Mouse (Mus musculus): ENCODE results near the gene Armc8. TPM values are rescaled to one million over a fixed set of nuclear protein-coding genes. Genes with fewer than 3 reads are reported as not detected.

The Armc8 gene
- total RNA-seq, 2 experiments from 2014 or later, result 64.0 to 65.2 TPM

DNA sequence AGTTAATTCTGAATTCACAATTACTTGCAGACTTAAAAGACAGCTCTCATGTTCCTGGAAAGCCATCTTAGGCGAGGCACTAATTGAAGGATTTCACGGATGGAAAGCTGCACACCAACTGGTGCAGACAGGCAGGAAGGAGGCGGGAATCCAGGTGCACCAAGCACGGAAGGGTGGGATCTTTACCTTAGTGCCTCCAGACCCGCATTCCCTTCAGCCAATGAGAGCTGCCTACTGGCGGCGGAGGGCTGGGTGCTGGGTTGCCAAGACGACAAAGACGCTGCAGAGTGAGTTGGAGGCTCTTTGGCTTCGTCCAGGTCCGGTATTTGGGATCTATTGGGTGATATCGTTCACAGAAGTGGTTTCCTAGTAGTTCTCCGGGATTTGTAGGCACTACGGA lies 117.5 kb downstream of the Armc8 start, which contains the start of gene Nme9:
Nme9 (plus strand) TSS at position 315 of the 400 bp plus-strand sequence.
- intact Hi-C loops (cut with DNase I), result loop anchor here (5.0 to 10.0 kb wide), 2 partner anchors 196 to 389 kb away; no protein-coding TSS in a partner anchor
- no peak for DNase-seq

DNA sequence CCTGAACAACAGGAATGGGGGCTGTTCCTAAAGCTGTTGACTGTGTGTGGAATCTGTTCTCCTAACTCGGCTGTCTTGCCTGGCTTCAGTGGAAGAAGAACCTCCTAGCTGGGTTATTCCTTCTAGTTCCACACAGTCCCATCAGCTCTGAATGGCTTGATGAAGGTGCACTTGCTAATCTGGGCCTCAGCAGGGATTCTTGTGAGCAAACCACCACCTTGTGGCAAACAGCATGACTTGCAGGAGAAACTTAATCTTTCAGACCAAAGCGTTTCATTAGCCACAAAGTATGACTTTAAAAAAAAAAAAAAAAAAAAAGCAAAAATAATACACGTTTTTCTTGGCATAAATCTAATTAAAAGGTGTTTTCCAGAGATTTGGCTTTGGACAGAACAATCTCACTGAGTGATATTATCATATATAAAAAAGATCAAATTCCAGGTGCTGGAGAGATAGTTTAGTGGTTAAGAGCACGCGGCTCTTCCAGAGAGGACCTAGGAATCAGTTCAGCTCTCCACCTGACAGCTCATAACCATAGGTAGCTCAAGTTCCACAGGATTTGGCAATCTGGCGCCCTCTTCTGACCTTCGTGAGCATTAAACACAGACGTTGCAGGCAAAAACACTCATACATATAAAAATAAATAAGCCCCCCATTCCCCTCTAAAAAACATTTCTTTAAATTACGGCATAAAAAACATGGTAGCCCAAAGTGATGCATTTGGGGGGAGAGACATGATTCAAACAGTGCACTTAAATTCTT lies 118.6 kb downstream of the Armc8 start:
- intact Hi-C loops (cut with DNase I), result loop anchor here (5.0 to 10.0 kb wide), 3 partner anchors 195 to 475 kb away; no protein-coding TSS in a partner anchor
- no peak for DNase-seq

DNA sequence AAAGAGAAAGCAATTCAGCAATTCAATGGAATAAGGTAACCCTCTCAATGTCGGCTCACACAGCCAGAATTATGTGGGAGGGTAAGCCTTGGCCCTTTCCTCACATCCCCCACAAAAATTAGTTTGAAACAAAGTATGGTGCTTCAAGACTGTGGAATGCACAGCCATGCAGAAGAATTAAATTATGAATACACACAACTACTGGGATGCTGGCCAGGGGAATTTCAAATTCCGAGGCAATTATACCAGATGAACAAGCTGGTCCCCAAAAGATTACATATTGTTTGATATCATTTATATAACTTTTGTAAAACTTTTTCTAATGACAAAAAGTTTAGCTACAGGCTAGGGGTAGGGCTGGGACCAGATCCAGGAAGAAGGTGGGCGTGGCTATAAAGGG lies 121.4 kb downstream of the Armc8 start:
- intact Hi-C loops (cut with DNase I), result loop anchor here (10.0 kb wide), 1 partner anchor 473 kb away; no protein-coding TSS in a partner anchor
- no peak for DNase-seq

DNA sequence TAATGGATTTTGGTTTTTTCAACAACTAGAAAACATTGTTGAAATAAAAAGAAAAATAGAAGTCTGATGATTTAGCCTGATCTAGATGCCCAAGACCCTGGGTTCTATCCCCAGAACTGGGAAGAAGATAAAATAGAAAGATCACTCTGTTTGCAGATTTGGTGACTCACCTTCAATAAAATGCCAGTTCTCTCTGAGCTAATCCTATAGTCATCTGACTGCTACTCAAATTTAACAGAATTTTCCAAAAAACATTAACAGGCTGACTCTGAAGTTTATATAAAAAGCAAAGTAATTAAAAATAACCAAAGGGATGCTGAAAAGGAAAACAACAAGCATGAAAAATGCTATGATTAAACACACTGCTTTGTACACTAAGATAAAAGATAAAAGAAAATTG lies 122.4 kb downstream of the Armc8 start:
- intact Hi-C loops (cut with DNase I), result loop anchor here (10.0 kb wide), 1 partner anchor 471 kb away; no protein-coding TSS in a partner anchor
- no peak for DNase-seq

DNA sequence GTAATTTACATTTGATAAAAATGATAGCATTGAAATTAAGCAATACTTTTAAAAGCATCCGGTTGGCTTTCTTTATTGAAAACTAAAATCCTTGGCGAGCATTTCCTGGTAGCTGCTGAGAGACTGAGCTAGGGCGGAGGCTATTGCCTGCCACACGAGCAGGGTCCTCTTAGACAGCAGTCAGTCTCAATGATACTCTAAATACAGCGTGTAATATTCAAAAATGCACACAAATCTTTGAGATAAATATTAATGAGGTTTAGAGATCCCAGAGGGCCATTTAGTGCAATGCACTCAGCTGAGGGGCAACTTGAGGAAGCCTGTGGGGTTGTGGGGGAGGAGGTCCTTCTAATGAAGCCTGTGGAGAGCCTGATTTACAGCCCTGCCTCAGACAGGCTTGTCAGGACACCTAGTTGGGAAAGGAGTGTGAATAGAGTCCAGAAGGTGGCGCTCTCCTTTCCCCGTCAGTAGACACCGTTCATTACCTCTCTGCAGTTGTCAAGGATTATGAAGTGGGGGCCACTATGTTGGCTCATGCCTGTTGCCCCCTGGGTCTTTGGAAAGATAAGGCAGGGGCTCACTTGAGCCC lies 124.0 kb downstream of the Armc8 start:
- intact Hi-C loops (cut with DNase I), result loop anchor here (10.0 kb wide), 1 partner anchor 470 kb away; no protein-coding TSS in a partner anchor

DNA sequence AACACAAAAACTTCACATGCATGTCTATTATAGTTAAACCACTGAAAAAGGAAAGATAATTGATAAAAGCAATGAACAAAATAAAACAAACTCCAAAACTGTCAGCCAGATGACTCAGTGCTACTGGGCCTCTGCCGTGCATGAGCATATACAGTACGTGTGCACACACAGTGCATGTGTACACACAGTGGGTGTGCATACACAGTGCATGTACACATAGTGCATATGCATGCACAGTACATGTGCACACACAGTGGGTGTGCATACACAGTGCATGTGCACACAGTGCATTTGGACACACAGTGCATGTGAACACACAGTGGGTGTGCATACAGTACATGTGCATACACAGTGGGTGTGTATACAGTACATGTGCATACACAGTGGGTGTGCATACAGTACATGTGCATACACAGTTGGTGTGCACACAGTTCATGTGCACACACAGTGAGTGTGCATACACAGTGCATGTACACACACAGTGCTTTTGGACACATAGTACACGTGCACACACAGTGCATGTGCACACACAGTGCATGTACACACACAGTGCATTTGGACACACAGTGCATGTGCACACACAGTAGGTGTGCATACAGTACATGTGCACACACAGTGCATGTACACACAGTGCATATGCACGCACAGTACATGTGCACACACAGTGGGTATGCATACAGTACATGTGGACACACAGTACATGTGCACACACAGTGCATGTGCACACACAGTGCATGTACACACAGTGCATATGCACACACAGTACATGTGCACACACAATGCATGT lies 126.9 kb downstream of the Armc8 start:
- intact Hi-C loops (cut with DNase I), result loop anchor here (10.0 kb wide), 1 partner anchor 467 kb away; no protein-coding TSS in a partner anchor
- DNase-seq, result no peak

More for the DNA sequence above, 124.0 kb downstream of the Armc8 start:
- no peak for DNase-seq

DNA sequence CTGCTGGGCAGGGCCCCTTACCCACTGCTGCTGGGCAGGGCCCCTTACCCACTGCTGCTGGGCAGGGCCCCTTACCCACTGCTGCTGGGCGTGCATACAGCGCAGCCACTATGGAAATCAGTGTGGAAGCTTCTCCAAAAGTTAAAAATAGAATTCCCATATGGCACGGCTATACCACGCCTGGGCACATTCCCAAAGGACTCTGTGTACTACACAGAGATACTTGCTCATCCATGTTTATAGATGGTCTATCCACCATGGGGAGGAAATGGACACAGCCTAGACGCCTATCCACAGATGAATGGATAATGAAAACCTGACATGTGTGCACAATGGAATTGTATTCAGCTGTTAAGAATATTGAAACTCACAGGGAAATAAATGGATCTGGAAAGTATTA lies 127.8 kb downstream of the Armc8 start:
- DNase-seq, result no peak
- intact Hi-C loops (cut with DNase I), result loop anchor here (10.0 kb wide), 1 partner anchor 466 kb away; no protein-coding TSS in a partner anchor

DNA sequence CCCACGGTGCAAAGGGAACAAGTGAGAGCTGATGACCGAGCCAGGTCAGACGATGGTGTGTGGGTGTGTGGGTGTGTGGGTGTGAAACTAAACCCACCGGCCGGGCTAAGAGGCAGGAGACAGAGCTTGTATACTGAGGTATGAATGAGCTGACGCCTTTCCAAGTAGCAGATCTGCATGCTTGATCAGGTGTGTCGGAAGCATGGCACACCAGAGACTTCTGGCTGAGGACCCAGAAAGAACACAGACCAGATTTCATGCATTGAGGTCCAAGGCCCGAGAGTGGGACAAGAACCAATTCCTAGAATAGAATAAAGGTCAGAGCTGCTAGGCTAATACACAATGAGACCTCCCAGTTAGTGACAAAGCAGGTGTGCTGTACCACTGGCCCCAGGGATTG lies 129.6 kb downstream of the Armc8 start:
- intact Hi-C loops (cut with DNase I), result no loop called here
- DNase-seq, result no peak

DNA sequence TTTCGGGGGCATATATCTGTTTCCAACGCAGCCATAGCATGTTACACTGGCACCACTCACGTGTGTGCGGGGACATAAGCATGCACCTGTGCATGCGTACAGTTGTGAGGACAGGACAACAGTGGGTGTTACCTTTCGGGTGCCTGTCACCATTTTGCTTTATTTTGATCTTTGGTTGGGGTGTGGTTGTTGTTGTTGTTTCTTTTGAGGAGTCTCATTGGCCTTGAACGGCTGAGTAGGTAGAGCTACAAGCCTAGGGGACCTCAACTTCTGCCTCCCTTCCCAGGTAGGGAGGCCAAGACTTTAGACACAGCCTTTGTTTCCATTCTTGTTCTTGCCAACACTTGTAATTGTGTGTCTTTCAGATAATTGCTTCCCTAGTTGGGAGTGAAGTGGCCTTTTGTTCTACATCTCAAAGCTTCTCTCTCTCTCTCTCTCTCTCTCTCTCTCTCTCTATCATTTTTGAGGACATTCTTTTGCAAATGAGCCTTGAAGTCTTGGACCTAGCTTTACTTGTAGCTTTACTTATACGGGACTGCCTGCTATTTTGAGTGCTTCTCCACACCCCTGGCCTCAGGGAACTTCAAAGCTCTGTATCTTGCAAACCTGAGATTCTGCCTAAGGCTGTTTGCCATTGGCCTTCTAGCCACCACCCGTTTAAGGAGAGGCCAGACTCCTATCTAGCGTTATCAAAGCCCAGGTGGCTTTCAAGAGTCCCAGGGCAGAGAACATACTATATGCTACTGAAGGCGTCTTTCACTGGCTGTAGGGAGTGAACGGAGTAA lies 130.7 kb downstream of the Armc8 start:
- DNase-seq, result no peak
- intact Hi-C loops (cut with DNase I), result no loop called here

DNA sequence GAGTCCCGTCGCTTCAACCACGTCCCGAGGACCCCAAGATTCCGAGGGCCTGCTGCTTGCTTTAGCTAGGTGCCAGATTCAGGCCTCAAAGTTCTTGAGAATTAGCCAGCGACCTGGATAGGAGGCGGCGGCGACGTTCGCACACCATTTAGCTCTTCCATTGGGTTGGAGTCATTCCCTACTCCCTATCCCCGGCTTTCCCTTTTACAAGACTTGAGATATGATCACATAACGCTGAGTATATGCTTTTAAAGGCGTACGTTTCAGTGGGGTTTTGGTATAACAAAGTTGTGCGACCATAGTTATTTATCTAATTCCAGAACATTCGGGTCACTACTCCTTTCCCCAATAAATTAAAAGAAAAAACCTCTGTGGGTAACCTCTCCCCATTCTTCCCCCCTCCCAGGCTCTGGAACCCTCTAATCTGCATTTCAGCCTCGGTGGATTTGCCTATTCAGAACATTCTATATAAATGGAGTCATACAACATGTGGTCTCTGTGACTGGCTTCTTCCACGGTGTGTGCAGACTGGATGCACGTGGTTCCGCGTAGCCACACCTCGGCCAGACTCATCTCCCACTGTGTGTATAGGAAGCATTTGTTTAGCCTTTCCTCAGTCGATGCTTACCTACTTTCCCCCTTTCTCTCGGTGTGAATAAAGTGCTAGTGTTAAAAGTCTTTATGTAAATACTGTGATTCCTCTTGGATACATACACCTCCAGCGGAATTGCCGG lies 131.5 kb downstream of the Armc8 start, which contains the start of gene Mras:
Mras (minus strand) TSS at position 351 of the 734 bp plus-strand sequence.
- no peak for DNase-seq
- intact Hi-C loops (cut with DNase I), result no loop called here

DNA sequence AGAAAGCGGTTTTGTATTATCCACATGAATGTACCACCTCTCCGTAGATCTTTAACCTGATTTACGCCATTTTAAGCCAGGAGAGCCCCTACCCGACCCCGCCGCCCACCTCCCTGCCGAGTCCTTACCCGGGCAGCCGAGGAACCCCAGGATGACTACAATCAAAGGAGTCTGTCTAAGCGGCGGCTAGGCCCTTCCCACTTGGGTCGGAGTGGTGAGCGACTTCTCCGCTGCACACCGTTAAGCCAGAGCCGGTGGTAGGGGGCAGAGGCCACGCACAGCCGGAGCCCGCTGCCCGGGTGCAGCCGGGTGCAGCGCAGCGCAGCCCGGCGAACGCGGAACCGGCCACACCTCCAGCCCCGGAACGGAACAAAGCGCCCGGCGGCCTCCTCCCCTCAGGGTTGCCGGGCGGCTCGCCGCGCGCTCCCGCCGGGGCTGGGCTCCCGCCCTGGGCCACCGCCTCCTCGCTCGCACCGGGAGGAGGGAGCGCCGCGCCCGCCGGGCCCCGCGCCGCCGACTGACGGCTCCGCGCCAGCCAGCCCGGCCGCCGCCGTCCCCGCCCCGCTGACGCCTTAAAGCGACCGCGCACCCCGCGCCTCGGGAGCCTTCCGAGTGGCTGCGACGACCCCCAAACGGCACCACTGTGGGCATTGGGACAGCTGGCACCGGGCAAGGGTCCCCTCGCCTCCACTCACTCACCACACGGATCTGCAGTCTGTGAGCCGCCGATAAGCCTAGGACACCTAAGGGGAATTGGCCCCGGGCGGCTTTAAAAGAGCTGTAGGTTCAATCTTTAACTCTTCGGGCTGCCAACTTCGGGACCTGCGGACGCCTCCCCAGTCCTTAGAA lies 132.3 kb downstream of the Armc8 start:
- intact Hi-C loops (cut with DNase I), result no loop called here
- peak; percentile 68 for DNase-seq

DNA sequence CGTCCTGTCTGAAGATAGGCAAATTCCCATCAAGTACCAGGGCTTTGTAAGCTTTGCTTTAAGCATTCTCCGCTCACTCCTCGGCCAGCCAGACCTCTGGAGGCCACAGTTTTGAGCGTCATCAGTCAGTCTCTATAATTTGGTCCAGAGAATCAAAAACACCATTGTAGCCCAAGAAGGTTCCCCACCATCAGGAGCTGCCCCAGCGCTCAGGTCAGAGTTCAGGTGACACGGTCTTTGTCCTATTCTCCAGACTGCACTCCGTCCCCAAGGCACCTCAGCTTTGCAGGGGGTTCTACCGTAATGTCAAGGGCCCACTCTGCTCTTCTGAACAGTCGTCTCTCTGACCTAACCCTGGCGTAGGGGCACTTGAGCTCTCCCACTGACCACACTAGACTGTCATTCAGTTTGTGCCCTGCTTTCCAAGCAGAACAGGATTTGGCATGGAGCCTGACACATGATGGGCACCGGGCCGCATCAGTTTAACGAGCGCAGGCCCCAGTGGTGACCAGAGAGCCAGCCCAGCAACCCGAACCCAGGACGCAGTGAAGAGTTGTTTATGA lies 133.0 kb downstream of the Armc8 start:
- intact Hi-C loops (cut with DNase I), result no loop called here
- DNase-seq, result peak; percentile 83

DNA sequence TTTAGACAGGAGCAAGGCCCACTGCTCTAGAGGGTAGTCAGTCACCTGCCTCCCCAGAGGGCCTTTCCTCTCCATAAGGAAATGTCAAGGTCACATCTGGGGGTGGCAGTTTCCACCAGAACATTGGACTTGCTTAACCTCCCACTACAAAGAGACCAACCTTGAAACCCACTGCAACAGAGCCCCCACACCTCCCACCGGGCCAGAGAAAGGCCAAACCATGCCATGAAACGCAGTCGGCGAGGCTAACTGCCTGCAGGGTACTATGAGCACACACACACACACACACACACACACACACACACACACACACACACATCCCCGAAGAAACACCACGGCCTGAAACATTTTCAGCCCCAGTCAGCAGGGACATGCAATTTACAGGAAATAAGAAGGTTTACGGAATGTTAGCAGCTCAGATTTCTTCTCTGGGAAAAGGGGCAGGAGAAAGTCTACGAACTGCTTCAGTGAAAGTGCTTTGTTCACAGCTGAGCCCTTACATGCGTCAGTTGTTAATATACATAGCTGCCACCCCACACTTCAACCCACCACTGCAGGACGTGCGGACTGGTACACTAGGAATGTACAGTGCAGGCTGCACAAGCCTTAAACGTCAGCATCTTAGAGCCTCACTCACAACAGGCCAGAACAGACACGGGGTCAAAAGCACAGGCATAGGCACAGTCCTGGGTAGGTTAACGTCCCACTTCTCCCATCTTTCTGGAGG lies 133.6 kb downstream of the Armc8 start:
- intact Hi-C loops (cut with DNase I), result no loop called here
- DNase-seq, result no peak

DNA sequence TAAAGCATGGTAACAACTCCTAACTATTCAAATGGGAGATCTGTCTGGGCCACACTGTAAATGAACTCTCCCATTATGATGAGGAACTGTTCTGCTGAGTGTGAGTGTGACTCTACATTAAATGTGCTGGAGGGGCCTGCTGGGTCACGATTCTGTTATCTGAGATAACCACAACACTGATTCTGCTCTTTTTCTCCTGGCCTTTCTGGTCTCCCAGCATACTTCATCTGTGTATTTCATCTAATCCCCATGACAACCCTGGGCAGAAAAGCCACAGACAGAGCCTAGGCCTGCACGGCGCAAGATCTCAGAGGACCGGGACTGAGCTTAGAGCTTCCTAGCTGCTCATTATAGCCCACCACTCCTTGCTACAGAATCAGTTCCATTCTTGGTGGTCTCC lies 136.2 kb downstream of the Armc8 start:
- DNase-seq, result no peak
- intact Hi-C loops (cut with DNase I), result no loop called here

DNA sequence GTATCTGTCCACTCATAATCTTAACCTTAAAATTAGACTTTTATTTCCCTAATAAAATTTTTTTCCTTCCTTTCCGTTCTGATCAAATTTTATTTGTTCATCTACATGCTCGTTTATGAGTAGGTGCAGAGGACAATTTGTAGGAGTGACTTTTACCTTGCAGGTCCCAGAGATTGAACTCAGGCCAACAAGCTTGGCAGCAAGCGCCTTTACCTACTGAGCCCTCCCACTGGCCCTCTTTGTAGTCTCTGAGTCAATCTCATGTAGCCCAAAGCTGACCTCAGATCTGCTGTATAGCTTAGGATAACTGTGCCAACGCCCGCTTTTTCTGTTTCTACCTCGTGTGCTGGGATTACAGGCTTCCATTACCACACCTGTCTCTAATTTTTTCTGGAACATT lies 136.7 kb downstream of the Armc8 start:
- intact Hi-C loops (cut with DNase I), result no loop called here
- no peak for DNase-seq

DNA sequence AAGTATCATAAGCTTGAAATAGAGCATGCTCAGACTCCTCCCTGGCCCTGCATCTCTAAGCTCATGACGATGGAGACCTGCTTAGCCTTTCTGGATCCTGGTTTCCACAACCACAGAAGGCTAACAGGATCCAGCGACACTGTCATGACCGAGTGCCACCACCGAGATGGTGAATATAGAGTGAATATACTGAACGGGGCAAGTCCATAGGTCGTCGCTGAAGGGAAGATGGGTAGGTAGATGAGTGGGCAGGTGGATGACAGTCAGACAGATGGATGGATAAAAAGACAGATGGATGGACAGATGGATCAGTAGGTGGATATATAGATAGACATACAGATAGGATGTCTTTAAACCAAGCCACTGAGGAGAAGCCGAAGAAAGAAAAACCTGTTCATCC lies 137.4 kb downstream of the Armc8 start:
- no peak for DNase-seq
- intact Hi-C loops (cut with DNase I), result no loop called here

DNA sequence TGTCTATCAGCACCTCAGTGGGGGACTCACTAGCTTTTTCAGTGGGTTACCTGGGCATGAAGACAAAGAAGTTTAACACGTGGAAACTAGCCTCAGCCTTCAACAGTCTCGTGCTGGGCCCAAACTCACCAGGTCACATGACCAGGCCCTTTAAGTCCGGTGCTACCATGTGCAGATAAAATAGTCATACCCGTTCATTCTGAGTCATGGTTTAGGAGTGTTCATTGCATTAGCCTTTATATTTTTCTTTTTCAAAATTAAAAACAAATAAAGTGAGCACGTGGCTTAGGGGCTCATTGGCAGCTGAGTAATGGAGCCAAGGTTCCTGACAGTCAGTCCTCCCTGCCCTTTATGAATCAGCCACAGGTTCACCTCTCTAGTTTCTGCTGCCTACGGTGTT lies 137.9 kb downstream of the Armc8 start:
- DNase-seq, result no peak
- intact Hi-C loops (cut with DNase I), result no loop called here

DNA sequence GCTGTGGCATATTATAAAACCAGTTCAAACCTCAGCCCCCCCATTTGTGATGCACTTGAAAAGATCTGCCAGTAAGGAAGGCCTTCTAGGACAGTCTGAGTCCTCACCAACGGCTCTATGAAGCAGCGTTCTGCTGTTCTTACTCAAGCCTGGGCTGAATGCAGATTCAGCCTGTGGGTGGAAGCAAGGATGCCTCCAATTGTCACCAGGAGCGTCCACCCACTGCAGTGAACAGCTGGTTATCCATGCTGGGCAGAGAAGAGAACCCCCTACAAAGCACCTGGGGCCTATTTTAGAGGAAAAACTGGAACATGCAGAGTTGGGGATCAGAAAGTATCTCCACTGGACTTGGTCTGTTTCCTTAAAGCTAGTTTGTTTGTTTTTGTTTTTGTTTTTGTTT lies 138.9 kb downstream of the Armc8 start:
- DNase-seq, result no peak
- intact Hi-C loops (cut with DNase I), result no loop called here
